Mouse (Mus musculus): ENCODE data around the gene Dll4. TPM values are rescaled to one million over a fixed set of nuclear protein-coding genes. Genes with fewer than 3 reads are reported as not detected.
A peak's percentile ranks its signal among the peaks of the same experiment; 100 is the strongest.

Gene Dll4
- total and polyA plus RNA-seq, 3 experiments, result 0.12 to 0.13 TPM; not detected in 1

DNA sequence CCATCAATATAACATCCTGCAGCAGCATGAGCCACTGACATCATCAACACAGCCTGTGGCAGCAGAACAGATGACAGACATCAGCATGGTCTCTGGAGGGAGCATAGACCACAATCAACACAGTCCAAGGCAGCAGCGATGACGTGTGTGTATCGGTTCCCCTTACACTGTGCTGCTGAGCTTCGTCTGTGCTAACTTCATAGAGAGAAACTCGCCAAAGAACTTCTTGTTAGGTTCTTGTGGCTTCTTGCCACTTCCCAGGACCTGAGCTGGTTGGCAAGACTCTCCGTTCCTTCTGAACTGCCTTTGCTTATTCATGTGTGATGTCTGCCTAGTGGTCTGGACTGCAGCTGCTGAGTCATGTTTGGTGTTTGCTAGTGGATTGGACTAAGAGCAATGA is 32.7 kb downstream of the Dll4 start:
- H3K9me3 ChIP-seq (replicated peaks; ENCODE audit: low read length), result peaks cover 23% of the 10 kb centered on the region
- dilution Hi-C loops (cut with MboI; ENCODE audit: extremely low pct_ligation_motif_present, extremely low pct_unique_long_range_greater_than_20kb, low sequenced_read_pairs) (no loop called here), in situ Hi-C loops (cut with MboI; ENCODE audit: low pct_ligation_motif_present, low pct_unique_long_range_greater_than_20kb, low sequenced_read_pairs) (no loop called here)
- H3K4me2 ChIP-seq (ENCODE audit: insufficient read depth, low read depth, poor library complexity, severe bottlenecking), result no peak overlapping the region
- peak; percentile 93 for DNase-seq (ENCODE audit: extremely low read depth)
- no peak overlapping the region for H3K4me3 ChIP-seq (replicated peaks in 1 of 3; ENCODE audit: low read depth in 2 of 3, low read length in 2 of 3, poor library complexity in 1 of 3)
- H3K27me3 ChIP-seq (replicated peaks), result no peaks in the 10 kb centered on the region
- H3K79me2 ChIP-seq (replicated peaks; ENCODE audit: control insufficient read depth, extremely low read depth, insufficient read depth, poor library complexity, severe bottlenecking), result peaks cover 8% of the 10 kb centered on the region
- no peak overlapping the region for H3K9ac ChIP-seq (ENCODE audit: insufficient read depth, low read depth)
- TF ChIP-seq CHD1 (IDR thresholded peaks at IDR 0.05; ENCODE audit: low read depth, low read length) (no peak), MAX (IDR thresholded peaks at IDR 0.05; ENCODE audit: low read length) (peak; percentile 44; the same call in 1 of the 2 replicates), MXI1 (IDR thresholded peaks at IDR 0.05; ENCODE audit: low read depth, low read length) (no peak), ZKSCAN1 (IDR thresholded peaks at IDR 0.05; ENCODE audit: borderline replicate concordance, low read depth, low read length) (no peak), BHLHE40 (IDR thresholded peaks at IDR 0.05; ENCODE audit: low read depth, low read length) (0 out of 2 replicates have a peak, but pooled peaks have one; percentile 29), RCOR1 (conservative IDR thresholded peaks at IDR 0.05; ENCODE audit: low read depth, low read length) (no peak), JUN (IDR thresholded peaks at IDR 0.05; ENCODE audit: insufficient read depth, low read depth, low read length) (peak; percentile 65), ETS1 (conservative IDR thresholded peaks at IDR 0.05; ENCODE audit: low read depth, low read length) (peak; percentile 88), JUND (conservative IDR thresholded peaks at IDR 0.05; ENCODE audit: low read depth, low read length) (peak; percentile 62), MYC (IDR thresholded peaks at IDR 0.05; ENCODE audit: low read depth, low read length) (peak; percentile 69; the same call in 1 of the 2 replicates), ZNF384 (IDR thresholded peaks at IDR 0.05; ENCODE audit: low read depth, low read length) (no peak), IRF4 (IDR thresholded peaks at IDR 0.05; ENCODE audit: low read depth, low read length) (peak; percentile 73), EP300 (IDR thresholded peaks at IDR 0.05; ENCODE audit: low read length) (peak; percentile 79)
- no peak overlapping the region for H3K27ac ChIP-seq (ENCODE audit: insufficient read depth, low read depth)
- peaks cover 20 to 28% of the 10 kb centered on the region in 2 experiments for H3K36me3 ChIP-seq (replicated peaks in 1 of 2; ENCODE audit: control insufficient read depth in 1 of 2, insufficient read depth in 1 of 2, low read length in 1 of 2)
- peaks cover 27 to 64% of the 10 kb centered on the region in 2 experiments for H3K4me1 ChIP-seq (ENCODE audit: control insufficient read depth in 1 of 2, insufficient read depth in 2 of 2)

DNA sequence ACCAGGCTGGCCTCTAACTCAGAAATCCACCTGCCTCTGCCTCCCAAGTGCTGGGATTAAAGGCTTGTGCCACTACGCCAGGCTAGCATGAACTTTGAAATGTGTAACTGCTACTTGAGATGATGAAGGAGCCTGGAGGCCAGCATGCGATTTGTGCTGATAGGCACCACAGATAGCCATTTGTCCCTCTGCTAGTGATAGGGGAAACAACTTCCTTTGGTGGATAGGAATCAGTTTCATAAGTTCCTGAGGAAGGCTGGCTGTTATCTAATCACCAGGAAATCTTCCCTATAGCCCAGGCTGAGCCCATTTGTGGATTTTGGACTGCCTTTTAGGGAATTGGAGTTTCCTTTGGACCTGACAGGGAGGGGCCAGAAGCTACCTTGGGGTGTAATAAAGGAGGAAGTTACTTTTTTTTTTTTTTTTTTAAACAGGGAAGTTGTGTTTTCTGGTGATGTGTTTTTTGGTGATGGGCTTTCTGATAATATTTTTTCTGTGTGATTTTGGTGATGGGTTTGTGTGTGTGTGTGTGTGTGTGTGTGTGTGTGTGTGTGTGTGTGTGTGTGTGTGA is 34.2 kb downstream of the Dll4 start:
- DNase-seq (ENCODE audit: extremely low read depth), result no peak
- H3K27me3 ChIP-seq (replicated peaks), result no peaks in the 10 kb centered on the region
- peaks cover 14 to 60% of the 10 kb centered on the region in 2 experiments for H3K4me1 ChIP-seq (ENCODE audit: control insufficient read depth in 1 of 2, insufficient read depth in 2 of 2)
- no peak overlapping the region for H3K4me2 ChIP-seq (ENCODE audit: insufficient read depth, low read depth, poor library complexity, severe bottlenecking)
- peaks cover 23% of the 10 kb centered on the region for H3K9me3 ChIP-seq (replicated peaks; ENCODE audit: low read length)
- peaks cover 5 to 13% of the 10 kb centered on the region in 2 experiments for H3K36me3 ChIP-seq (replicated peaks in 1 of 2; ENCODE audit: control insufficient read depth in 1 of 2, insufficient read depth in 1 of 2, low read length in 1 of 2)
- H3K4me3 ChIP-seq (replicated peaks in 1 of 3; ENCODE audit: low read depth in 2 of 3, low read length in 2 of 3, poor library complexity in 1 of 3), result no peak overlapping the region
- H3K79me2 ChIP-seq (replicated peaks; ENCODE audit: control insufficient read depth, extremely low read depth, insufficient read depth, poor library complexity, severe bottlenecking), result no peaks in the 10 kb centered on the region
- in situ Hi-C loops (cut with MboI; ENCODE audit: low pct_ligation_motif_present, low pct_unique_long_range_greater_than_20kb, low sequenced_read_pairs), result no loop called here
- H3K27ac ChIP-seq (ENCODE audit: insufficient read depth, low read depth), result no peak overlapping the region
- H3K9ac ChIP-seq (ENCODE audit: insufficient read depth, low read depth), result no peak overlapping the region
- dilution Hi-C loops (cut with MboI; ENCODE audit: extremely low pct_ligation_motif_present, extremely low pct_unique_long_range_greater_than_20kb, low sequenced_read_pairs), result no loop called here
- TF ChIP-seq ZNF384 (IDR thresholded peaks at IDR 0.05; ENCODE audit: low read depth, low read length) (peak; percentile 60), CHD1 (IDR thresholded peaks at IDR 0.05; ENCODE audit: low read depth, low read length) (no peak)
